Mouse (Mus musculus) stomach, postnatal 0 days (tissue): Measurements from ENCODE around the gene Upk1b.

Source experiments
- CTCF ChIP-seq: IDR thresholded peaks from 2 replicates; pipeline ENCODE4 v1.5.1; 2016; ENCODE audit warnings: antibody characterized with exemption, low read depth, mild to moderate bottlenecking, moderate library complexity
- EP300 ChIP-seq: optimal IDR thresholded peaks from 2 replicates; pipeline ENCODE3; 2016; ENCODE audit warnings: antibody characterized with exemption

DNA sequence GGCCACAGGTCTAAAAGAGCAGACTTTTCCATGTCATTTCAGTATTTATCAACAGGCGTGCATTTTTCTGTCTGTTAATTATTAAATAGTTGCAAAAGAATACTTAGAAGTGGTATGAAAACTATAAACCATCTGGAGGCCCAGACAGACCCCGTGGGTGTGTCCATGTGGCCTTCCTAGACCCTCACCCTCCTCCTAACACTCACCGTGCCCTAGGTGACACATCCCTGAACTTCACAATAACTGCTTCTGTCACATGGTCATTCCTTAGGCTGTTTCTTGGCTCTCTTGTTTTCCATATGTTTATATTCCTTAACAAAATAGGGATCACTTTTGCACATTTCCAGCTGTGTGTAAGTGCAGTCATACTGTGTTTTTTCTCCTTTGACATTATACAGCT, 33.5 kb downstream of the Upk1b start:
- TF ChIP-seq CTCF (no peak), EP300 (no peak)
